Mouse (Mus musculus): ENCODE results near the gene Cacna2d4.

DNA sequence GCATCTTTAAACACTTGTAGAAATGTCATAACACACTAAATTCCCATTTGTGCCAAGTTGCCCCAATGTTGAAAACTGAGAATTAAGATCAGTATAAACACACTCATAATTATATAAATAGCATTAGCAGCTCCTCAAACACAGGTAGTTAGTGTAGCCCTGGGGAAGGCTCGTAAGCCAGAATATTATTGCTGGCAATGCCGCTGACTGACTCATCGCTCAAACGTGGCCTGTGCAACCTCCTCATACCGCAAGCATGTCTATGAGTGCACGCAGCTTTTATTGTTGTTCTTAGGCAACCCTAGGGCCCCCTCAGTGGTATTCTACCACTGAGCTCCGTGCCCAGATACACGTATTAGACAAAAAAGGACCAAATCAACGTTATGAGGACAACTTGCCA, 156.5 kb downstream of the Cacna2d4 start:
- TF ChIP-seq CTCF (IDR thresholded peaks at IDR 0.05; ENCODE audit: borderline replicate concordance, control insufficient read depth, extremely low read depth, insufficient read depth, low read length, poor library complexity) (no peak), POLR2A (IDR thresholded peaks at IDR 0.05; ENCODE audit: control insufficient read depth, extremely low read depth, insufficient read depth, low read length, poor library complexity) (no peak)
